Mouse (Mus musculus): Measurements from ENCODE around the gene Notch1. TPM values are rescaled to one million over a fixed set of nuclear protein-coding genes. Genes with fewer than 3 reads are reported as not detected.

Gene Notch1
- 100 to 1,000 TPM; 134 to 135 TPM for total RNA-seq (2023)

GRCm38 (mm10) chr2:26516275-26516674 is at the start of gene Notch1:
Gene Notch1, minus strand, starts transcription at chr2:26516663.

GRCm38 (mm10) chr2:26444946-26445665 is 71.4 kb downstream of the Notch1 start, which contains the start of gene Sec16a:
Gene Sec16a, minus strand, starts transcription at chr2:26445216.

GRCm38 (mm10) chr2:26408515-26409356 is 107.7 kb downstream of the Notch1 start, which contains the start of gene Inpp5e:
Gene Inpp5e, minus strand, starts transcription at chr2:26409203.

Other genes starting within 250 kb of the Notch1 start
- gene Ccdc187, start 222.1 kb downstream of the Notch1 start, total RNA-seq (2023) = not detected
- gene Gpsm1, start 201.1 kb downstream of the Notch1 start, total RNA-seq (2023) = 10 to 100 TPM; 21.7 to 24.7 TPM
- gene Dnlz, start 164.6 kb downstream of the Notch1 start, total RNA-seq (2023) = 10 to 100 TPM in 1 of 2 experiments, 1 to 10 TPM in 1; 9.6 to 11.1 TPM
- 1 to 10 TPM; 2.8 to 5.5 TPM for gene Card9, start 155.7 kb downstream of the Notch1 start, total RNA-seq (2023)
- 100 to 1,000 TPM; 109 to 121 TPM for gene Snapc4, start 136.0 kb downstream of the Notch1 start, total RNA-seq (2023)
- 100 to 1,000 TPM; 149 to 153 TPM for gene Entr1, start 127.3 kb downstream of the Notch1 start, total RNA-seq (2023)
- 10 to 100 TPM; 80.7 to 86.7 TPM for gene Pmpca, start 127.3 kb downstream of the Notch1 start, total RNA-seq (2023)
- gene Inpp5e, start 107.5 kb downstream of the Notch1 start, total RNA-seq (2023) = 10 to 100 TPM; 33.3 to 36.9 TPM
- gene Sec16a, start 71.4 kb downstream of the Notch1 start, total RNA-seq (2023) = 10 to 100 TPM; 79.3 to 91.7 TPM
- 1 to 10 TPM in 1 of 2 experiments, not detected in 1; 4.3 TPM for gene Egfl7, start 63.4 kb upstream of the Notch1 start, total RNA-seq (2023)
- gene Gm20532, start 70.0 kb upstream of the Notch1 start, total RNA-seq (2023) = not detected
- 10 to 100 TPM; 12.5 to 17.0 TPM for gene Agpat2, start 87.8 kb upstream of the Notch1 start, total RNA-seq (2023)
- 1 to 10 TPM in 1 of 2 experiments, under 1 TPM in 1; 0.95 to 1.2 TPM for gene Fam69b, start 111.8 kb upstream of the Notch1 start, total RNA-seq (2023)
- 10 to 100 TPM; 10.2 to 13.5 TPM for gene Lcn4, start 154.6 kb upstream of the Notch1 start, total RNA-seq (2023)

Data from T-cell, adult 66 days (primary cell).